Mouse (Mus musculus) liver, embryonic 16.5 days (tissue): ENCODE measurements around the gene Spryd7. TPM values are rescaled to one million over a fixed set of nuclear protein-coding genes. Genes with fewer than 3 reads are reported as not detected.
"Not testable (repeated sequence)": the region's sequence is repeated elsewhere in the genome, so short reads cannot be mapped to it uniquely, and the experiment has no call there.

Source experiments
- ATAC-seq: fragments of 200-750 bp; cut with Nextera tagmentation; 2 replicates; pipeline ENCODE4 v1.8.0; 2017; ENCODE audit warnings: low read depth, mild to moderate bottlenecking, moderate number of reproducible peaks, moderate library complexity
- H3K27ac ChIP-seq: fragments of 300-500 bp; sonication (generic); 2 replicates; pipeline ENCODE4 v1.5.1; 2014; ENCODE audit warnings: mild to moderate bottlenecking, low read length
- H3K27me3 ChIP-seq: fragments of 300-500 bp; sonication (generic); 2 replicates; pipeline ENCODE4 v1.6.1; 2014; ENCODE audit warnings: low read depth, low read length, mixed read lengths; ENCODE audit not compliant: control insufficient read depth, insufficient read depth
- H3K36me3 ChIP-seq: fragments of 300-500 bp; sonication (generic); 2 replicates; pipeline ENCODE4 v1.6.1; 2014; ENCODE audit warnings: mild to moderate bottlenecking; ENCODE audit not compliant: control insufficient read depth, insufficient read depth
- H3K4me1 ChIP-seq: fragments of 300-500 bp; sonication (generic); 2 replicates; pipeline ENCODE4 v1.6.1; 2014; ENCODE audit warnings: low read depth, low read length, mixed read lengths; ENCODE audit not compliant: control insufficient read depth
- H3K4me2 ChIP-seq: fragments of 300-500 bp; sonication (generic); 2 replicates; pipeline ENCODE4 v1.6.1; 2014; ENCODE audit warnings: low read depth, low read length, mixed read lengths
- H3K4me3 ChIP-seq: fragments of 300-500 bp; sonication (generic); 2 replicates; pipeline ENCODE4 v1.5.1; 2014; ENCODE audit warnings: low read depth, mild to moderate bottlenecking, low read length
- H3K9ac ChIP-seq: fragments of 300-500 bp; sonication (generic); 2 replicates; pipeline ENCODE4 v1.6.1; 2014; ENCODE audit warnings: low read depth, low read length
- H3K9me3 ChIP-seq: fragments of 300-500 bp; sonication (generic); replicated peaks from 2 replicates; pipeline ENCODE4 v1.6.1; 2016; ENCODE audit warnings: low read length; ENCODE audit not compliant: control insufficient read depth
- WGBS: fragments of 180-500 bp; shearing (Covaris S2); extraction: QIAGEN DNeasy Blood & Tissue Kit; methylation state at CpG from one replicate; pipeline ENCODE4 v1.1.7; 2014; ENCODE audit not compliant: insufficient replicate concordance; 5-methylcytosine and 5-hydroxymethylcytosine counted together
- polyA plus RNA-seq: library from polyadenylated mRNA; unstranded; fragments of >200 nt; fragmentation: Nextera tagmentation; extraction: Ambion mirVana; gene quantifications from 2 replicates; pipeline ENCODE4 v1.2.1, GENCODE M21; 2015

The Spryd7 gene
- polyA plus RNA-seq, 1 experiment from 2014 or later, result 5.0 TPM

- ATAC-seq, result no peak
- H3K4me2 ChIP-seq, result no peak overlapping the region
- H3K36me3 ChIP-seq, result no peaks in the 10 kb centered on the region
- H3K4me1 ChIP-seq, result no peaks in the 10 kb centered on the region; the same call in 1 of the 2 replicates
- H3K9ac ChIP-seq, result no peak overlapping the region
- no peaks in the 10 kb centered on the region for H3K9me3 ChIP-seq
- H3K4me3 ChIP-seq, result no peak overlapping the region
- WGBS, result 12% methylated on average over 4 of the region's 4 CpGs
- H3K27me3 ChIP-seq, result no peaks in the 10 kb centered on the region
- H3K27ac ChIP-seq, result no peak overlapping the region
These were observed 32.8 kb upstream of the Spryd7 start for GRCm38 (mm10) chr14:61589288-61590065.

- no peak for ATAC-seq
- Histone ChIP-seq H3K9ac (no peak overlapping the region), H3K27ac (no peak overlapping the region), H3K4me3 (no peak overlapping the region), H3K4me1 (no peaks in the 10 kb centered on the region), H3K9me3 (no peaks in the 10 kb centered on the region), H3K27me3 (no peaks in the 10 kb centered on the region), H3K36me3 (no peaks in the 10 kb centered on the region), H3K4me2 (no peak overlapping the region)
- 70% methylated on average over 8 of the region's 8 CpGs for WGBS
These were observed 19.3 kb upstream of the Spryd7 start for GRCm38 (mm10) chr14:61575941-61576340.

GRCm38 (mm10) chr14:61575066-61575465 is 18.4 kb upstream of the Spryd7 start:
- Histone ChIP-seq H3K4me2 (no peak overlapping the region), H3K27me3 (no peaks in the 10 kb centered on the region), H3K9ac (no peak overlapping the region), H3K4me3 (no peak overlapping the region), H3K27ac (no peak overlapping the region), H3K36me3 (no peaks in the 10 kb centered on the region), H3K9me3 (no peaks in the 10 kb centered on the region), H3K4me1 (no peaks in the 10 kb centered on the region)
- ATAC-seq, result no peak
- WGBS, result 70% methylated on average over 10 of the region's 10 CpGs

GRCm38 (mm10) chr14:61572131-61572530 is 15.4 kb upstream of the Spryd7 start:
- Histone ChIP-seq H3K9ac (no peak overlapping the region), H3K4me3 (no peak overlapping the region), H3K36me3 (no peaks in the 10 kb centered on the region), H3K9me3 (no peaks in the 10 kb centered on the region), H3K27me3 (no peaks in the 10 kb centered on the region), H3K4me1 (no peaks in the 10 kb centered on the region), H3K4me2 (no peak overlapping the region), H3K27ac (no peak overlapping the region)
- ATAC-seq, result no peak
- 61% methylated on average over 2 of the region's 2 CpGs for WGBS

DNA sequence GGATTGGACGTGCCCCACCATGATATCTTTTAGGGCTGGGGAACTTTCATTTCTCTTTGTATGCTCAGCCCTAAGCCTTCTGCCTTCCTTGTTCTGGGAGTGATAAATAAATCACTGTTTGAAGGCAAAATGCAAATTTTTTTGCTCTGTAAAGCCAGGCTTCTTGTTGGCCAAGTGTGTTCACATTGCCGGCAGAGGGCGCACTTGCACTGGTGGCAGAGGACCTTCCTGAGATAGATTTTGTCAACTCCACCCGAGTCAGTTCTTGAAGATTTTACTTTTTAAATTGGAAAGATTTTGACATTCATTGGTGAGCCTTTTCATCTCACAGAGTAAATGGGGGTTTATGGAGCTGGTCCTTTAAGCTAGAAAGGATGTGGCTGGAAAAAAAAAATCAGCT is 14.7 kb upstream of the Spryd7 start:
- Histone ChIP-seq H3K9me3 (no peaks in the 10 kb centered on the region), H3K9ac (no peak overlapping the region), H3K4me1 (no peaks in the 10 kb centered on the region), H3K27me3 (no peaks in the 10 kb centered on the region), H3K27ac (no peak overlapping the region), H3K36me3 (no peaks in the 10 kb centered on the region), H3K4me2 (no peak overlapping the region; the same call in 1 of the 2 replicates), H3K4me3 (no peak overlapping the region)
- no peak for ATAC-seq
- 11% methylated on average over 4 of the region's 4 CpGs for WGBS

- Histone ChIP-seq H3K36me3 (no peaks in the 10 kb centered on the region), H3K27ac (no peak overlapping the region), H3K4me1 (no peaks in the 10 kb centered on the region), H3K27me3 (no peaks in the 10 kb centered on the region), H3K4me3 (no peak overlapping the region), H3K4me2 (no peak overlapping the region), H3K9ac (no peak overlapping the region), H3K9me3 (no peaks in the 10 kb centered on the region)
- ATAC-seq, result no peak
- WGBS, result 42% methylated on average over 2 of the region's 2 CpGs
These were observed 12.7 kb upstream of the Spryd7 start for GRCm38 (mm10) chr14:61569344-61569743.

- not testable (repeated sequence) for H3K4me3 ChIP-seq, H3K27ac ChIP-seq, H3K4me2 ChIP-seq, H3K4me1 ChIP-seq, H3K9ac ChIP-seq, H3K9me3 ChIP-seq, ATAC-seq, H3K36me3 ChIP-seq, H3K27me3 ChIP-seq
- 37% methylated on average over 4 of the region's 4 CpGs for WGBS
These were observed 9.5 kb upstream of the Spryd7 start for GRCm38 (mm10) chr14:61566211-61566610.

- Histone ChIP-seq H3K9ac (no peak overlapping the region), H3K4me2 (no peak overlapping the region), H3K27me3 (no peaks in the 10 kb centered on the region), H3K9me3 (no peaks in the 10 kb centered on the region), H3K36me3 (no peaks in the 10 kb centered on the region), H3K4me3 (no peak overlapping the region), H3K4me1 (peaks cover 7% of the 10 kb centered on the region), H3K27ac (no peak overlapping the region)
- no peak for ATAC-seq
- WGBS, result 60% methylated on average over 3 of the region's 3 CpGs
These were observed 3.2 kb upstream of the Spryd7 start for GRCm38 (mm10) chr14:61559856-61560255.

DNA sequence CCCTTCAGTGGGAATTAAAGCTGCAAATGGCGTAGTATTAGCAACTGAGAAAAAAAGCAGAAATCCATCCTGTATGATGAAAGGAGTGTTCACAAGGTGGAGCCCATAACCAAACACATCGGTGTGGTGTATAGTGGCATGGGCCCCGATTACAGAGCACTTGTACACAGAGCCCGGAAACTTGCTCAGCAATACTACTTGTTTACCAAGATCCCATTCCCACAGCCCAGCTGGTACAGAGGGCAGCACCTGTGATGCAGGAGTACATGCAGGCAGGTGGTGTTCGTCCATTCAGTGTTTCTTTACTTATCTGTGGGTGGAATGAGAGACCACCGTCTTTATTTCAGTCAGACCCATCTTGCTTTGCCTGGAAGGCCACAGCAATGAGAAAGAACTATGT is 2.2 kb upstream of the Spryd7 start:
- WGBS, result 73% methylated on average over 6 of the region's 6 CpGs
- ATAC-seq, result no peak
- H3K9me3 ChIP-seq, result no peaks in the 10 kb centered on the region
- no peaks in the 10 kb centered on the region for H3K27me3 ChIP-seq
- H3K36me3 ChIP-seq, result no peaks in the 10 kb centered on the region
- H3K9ac ChIP-seq, result no peak overlapping the region
- H3K4me1 ChIP-seq, result peaks cover 7% of the 10 kb centered on the region
- no peak overlapping the region for H3K4me3 ChIP-seq
- no peak overlapping the region for H3K4me2 ChIP-seq
- no peak overlapping the region for H3K27ac ChIP-seq
